Mouse (Mus musculus): ENCODE data around the gene Nr6a1.

Gene Nr6a1

DNA sequence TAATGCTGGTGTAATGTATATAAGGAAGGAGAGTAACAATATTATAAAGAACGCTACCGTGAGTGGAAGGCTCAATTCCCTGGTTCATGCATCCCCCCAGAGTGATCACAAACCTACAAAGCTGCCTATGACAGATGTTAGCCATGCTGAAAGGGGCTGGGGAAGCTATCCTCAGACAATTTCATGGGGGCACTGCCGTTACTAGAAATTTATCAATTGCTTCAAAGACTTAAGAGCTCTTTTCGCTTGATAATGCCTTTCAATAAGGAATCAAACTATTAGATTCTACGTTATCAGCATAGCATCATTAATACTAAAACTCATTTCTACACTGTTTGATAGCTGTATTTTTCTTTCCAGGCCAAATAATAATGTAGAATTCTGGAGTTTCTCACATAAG is 144.1 kb downstream of the Nr6a1 start:
- no peak for DNase-seq (ENCODE audit: low spot score in 2 of 2)

GRCm38 (mm10) chr2:38782731-38783130 is 144.8 kb downstream of the Nr6a1 start:
- DNase-seq (ENCODE audit: low spot score in 2 of 2) = no peak

DNA sequence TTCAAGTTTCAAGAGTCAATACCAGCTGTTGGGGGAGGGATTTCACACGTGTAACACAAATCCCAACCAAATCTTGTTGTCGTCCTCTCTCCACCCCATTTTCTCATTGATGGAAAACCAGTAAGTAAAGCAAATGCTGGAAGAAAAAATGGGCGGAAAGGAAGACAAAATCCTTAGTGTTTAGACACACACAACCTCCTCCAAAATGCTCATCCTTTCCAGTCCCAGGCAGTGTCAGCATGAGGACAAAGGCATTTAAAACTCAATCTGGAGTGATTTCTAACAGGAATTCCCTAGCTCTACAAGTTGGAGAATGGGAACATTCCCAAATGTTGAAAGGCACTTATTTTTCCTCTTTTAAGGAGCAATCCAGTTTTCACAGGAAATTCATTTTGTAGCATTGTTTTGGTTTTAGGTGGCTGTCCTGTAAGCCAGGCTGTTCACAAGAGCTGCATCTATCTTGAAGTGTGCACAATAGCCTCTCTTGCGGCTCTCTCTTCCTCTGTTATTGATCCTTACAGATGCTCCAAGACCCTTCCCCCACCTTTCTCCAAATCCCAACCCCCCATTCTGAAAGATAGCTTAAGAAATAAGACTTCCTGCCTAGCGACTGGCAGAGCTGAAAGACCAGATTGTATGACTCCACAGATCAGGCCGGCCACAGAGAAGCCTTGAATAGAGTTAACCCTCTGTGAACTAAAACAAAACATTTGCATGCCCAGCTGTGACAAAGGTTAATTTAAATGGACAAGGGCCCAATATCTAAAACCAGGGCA is 145.4 kb downstream of the Nr6a1 start:
- no peak for DNase-seq (ENCODE audit: low spot score in 2 of 2)

DNA sequence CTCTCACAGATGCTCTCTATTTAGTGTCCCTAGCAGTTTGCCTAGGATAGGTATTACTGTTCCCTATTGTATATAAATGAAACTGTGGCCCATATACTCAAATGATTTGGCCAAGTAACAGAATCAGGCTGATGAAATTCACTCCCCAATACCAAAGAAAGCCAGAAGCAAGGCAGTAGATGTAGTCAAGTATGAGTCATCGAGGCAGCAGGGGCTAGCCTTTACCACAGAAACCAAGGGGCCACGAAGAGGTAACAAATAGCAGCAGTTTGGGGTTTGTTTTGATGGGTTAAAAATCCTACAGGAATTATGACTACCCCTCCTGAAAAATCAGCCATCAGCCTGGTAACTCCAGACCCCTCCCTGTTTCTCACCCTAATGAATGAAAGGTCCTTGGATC is 147.5 kb downstream of the Nr6a1 start:
- DNase-seq (ENCODE audit: low spot score in 2 of 2) = no peak

- DNase-seq (ENCODE audit: low spot score in 2 of 2) = no peak
Measured at GRCm38 (mm10) chr2:38777326-38777725, 150.2 kb downstream of the Nr6a1 start.

DNA sequence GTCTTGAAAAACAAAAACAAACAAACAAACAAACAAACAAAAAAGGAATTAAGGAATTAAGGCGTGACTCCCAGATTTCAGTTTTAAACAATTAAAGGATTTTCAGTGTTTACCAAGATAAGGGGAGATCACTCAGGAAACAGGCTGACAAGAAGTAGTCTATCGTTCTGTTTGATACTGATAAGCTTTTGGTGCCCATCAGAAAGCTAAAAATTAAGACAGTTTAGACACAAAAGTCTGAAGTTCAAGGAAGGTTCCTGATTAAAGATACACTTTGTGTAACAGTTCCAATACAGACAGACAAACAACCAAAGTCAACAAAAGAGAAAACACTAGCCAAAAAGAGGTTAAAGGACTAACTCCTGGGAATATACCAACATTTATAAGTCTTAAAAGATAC is 152.6 kb downstream of the Nr6a1 start:
- no peak for DNase-seq (ENCODE audit: low spot score in 2 of 2)

DNA sequence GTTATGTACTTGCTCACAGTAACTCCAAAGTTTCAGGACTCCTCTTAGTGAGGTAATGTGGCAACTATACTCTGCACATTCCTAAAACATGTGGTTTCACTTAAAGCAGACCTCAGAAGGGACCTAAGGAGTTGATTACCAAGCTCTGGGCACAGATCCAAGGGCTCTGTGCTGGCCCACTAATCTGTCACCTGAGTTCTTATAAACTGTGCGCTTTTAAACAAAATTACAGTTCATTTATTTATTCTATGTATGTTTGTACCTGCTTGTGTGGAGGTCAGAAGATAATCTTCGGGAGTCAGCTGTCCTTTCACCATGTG is 156.1 kb downstream of the Nr6a1 start:
- no peak for DNase-seq (ENCODE audit: low spot score in 2 of 2)

- no peak for DNase-seq (ENCODE audit: low spot score in 2 of 2)
Measured at GRCm38 (mm10) chr2:38770772-38771477, 156.6 kb downstream of the Nr6a1 start.

- no peak for DNase-seq (ENCODE audit: low spot score in 2 of 2)
Measured at GRCm38 (mm10) chr2:38767177-38767931, 160.1 kb downstream of the Nr6a1 start.

GRCm38 (mm10) chr2:38739847-38740246 is 187.6 kb downstream of the Nr6a1 start:
- DNase-seq (ENCODE audit: low spot score in 2 of 2) = no peak

DNA sequence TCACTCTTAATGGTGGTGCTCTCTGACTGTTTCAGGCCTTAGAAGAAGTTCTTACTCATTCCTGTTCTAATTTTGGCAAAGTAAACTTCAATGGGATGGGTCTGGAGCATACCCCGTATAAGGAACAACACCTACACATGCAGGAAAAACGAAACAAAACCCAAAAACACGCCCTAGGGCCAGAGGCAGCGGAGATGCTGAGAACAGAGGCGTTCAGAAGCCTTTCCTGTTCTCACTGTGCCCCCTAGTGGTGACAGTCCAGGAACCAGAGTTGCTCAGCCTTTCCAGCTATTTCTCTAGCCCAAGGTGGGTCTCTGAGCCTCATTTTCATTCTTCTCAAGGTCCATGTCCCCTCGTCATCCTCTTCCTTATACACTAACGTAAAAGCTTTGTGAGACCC is 188.1 kb downstream of the Nr6a1 start:
- peak; percentile 45 to 78 for DNase-seq (ENCODE audit: low spot score in 2 of 2)

- DNase-seq (ENCODE audit: low spot score in 2 of 2) = no peak
Measured at GRCm38 (mm10) chr2:38738601-38739301, 188.7 kb downstream of the Nr6a1 start.

GRCm38 (mm10) chr2:38735740-38736139 is 191.7 kb downstream of the Nr6a1 start:
- DNase-seq (ENCODE audit: low spot score in 2 of 2) = no peak

DNA sequence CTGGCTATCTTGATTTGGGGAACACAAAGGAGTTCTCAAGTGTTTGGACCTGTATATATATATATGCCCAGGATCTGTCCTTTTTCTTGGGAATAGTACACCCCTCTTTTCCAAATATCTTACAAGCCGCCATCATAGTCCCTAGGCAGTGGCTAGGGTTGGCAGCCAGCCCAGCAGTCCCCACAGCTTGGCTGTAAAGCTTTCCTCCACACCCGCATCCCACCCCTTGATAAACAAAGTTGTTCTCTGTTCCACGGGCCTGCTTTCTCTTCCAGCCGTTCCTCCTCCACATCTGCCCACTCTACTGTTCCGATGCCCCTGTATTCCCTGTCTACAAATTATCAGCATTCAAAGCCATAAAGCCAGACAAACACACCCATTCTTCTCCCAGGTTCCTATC is 192.8 kb downstream of the Nr6a1 start:
- no peak for DNase-seq (ENCODE audit: low spot score in 2 of 2)

GRCm38 (mm10) chr2:38730331-38730827 is 197.1 kb downstream of the Nr6a1 start:
- peak in 1 of 2 experiments; percentile 25 for DNase-seq (ENCODE audit: low spot score in 2 of 2)

- DNase-seq (ENCODE audit: low spot score in 2 of 2) = peak in 1 of 2 experiments; percentile 5
Measured at GRCm38 (mm10) chr2:38725427-38725826, 202.1 kb downstream of the Nr6a1 start.

- peak in 1 of 2 experiments; percentile 38 for DNase-seq (ENCODE audit: low spot score in 2 of 2)
Measured at GRCm38 (mm10) chr2:38723378-38723777, 204.1 kb downstream of the Nr6a1 start.

- DNase-seq (ENCODE audit: low spot score in 2 of 2) = peak in 1 of 2 experiments; percentile 40
Measured at GRCm38 (mm10) chr2:38722076-38722475, 205.4 kb downstream of the Nr6a1 start.

GRCm38 (mm10) chr2:38720661-38721060 is 206.8 kb downstream of the Nr6a1 start:
- peak in 1 of 2 experiments; percentile 53 for DNase-seq (ENCODE audit: low spot score in 2 of 2)

GRCm38 (mm10) chr2:38719354-38719753 is 208.1 kb downstream of the Nr6a1 start:
- DNase-seq (ENCODE audit: low spot score in 2 of 2) = no peak

- DNase-seq (ENCODE audit: low spot score in 2 of 2) = no peak
Measured at GRCm38 (mm10) chr2:38718676-38719075, 208.8 kb downstream of the Nr6a1 start.

- DNase-seq (ENCODE audit: low spot score in 2 of 2) = no peak
Measured at GRCm38 (mm10) chr2:38717436-38717835, 210.1 kb downstream of the Nr6a1 start.
